Mouse (Mus musculus): ENCODE data around the gene Slc22a14. TPM values are rescaled to one million over a fixed set of nuclear protein-coding genes. Genes with fewer than 3 reads are reported as not detected.

Slc22a14 gene
- polyA plus RNA-seq, 1 experiment, result not detected

- no peak for DNase-seq (ENCODE audit: extremely low spot score in 1 of 2, low spot score in 1 of 2)
Measured at GRCm38 (mm10) chr9:119149601-119150000, 215.8 kb downstream of the Slc22a14 start.

GRCm38 (mm10) chr9:119146098-119146770 is 219.1 kb downstream of the Slc22a14 start:
- DNase-seq (ENCODE audit: extremely low spot score in 1 of 2, low spot score in 1 of 2), result no peak

GRCm38 (mm10) chr9:119145638-119146037 is 219.7 kb downstream of the Slc22a14 start:
- no peak for DNase-seq (ENCODE audit: extremely low spot score in 1 of 2, low spot score in 1 of 2)

GRCm38 (mm10) chr9:119145137-119145536 is 220.2 kb downstream of the Slc22a14 start:
- DNase-seq (ENCODE audit: extremely low spot score in 1 of 2, low spot score in 1 of 2), result no peak

- no peak for DNase-seq (ENCODE audit: extremely low spot score in 1 of 2, low spot score in 1 of 2)
Measured at GRCm38 (mm10) chr9:119144696-119145095, 220.7 kb downstream of the Slc22a14 start.

GRCm38 (mm10) chr9:119143372-119143771 is 222.0 kb downstream of the Slc22a14 start:
- no peak for DNase-seq (ENCODE audit: extremely low spot score in 1 of 2, low spot score in 1 of 2)

GRCm38 (mm10) chr9:119142066-119142465 is 223.3 kb downstream of the Slc22a14 start:
- DNase-seq (ENCODE audit: extremely low spot score in 1 of 2, low spot score in 1 of 2), result no peak

GRCm38 (mm10) chr9:119138836-119139235 is 226.5 kb downstream of the Slc22a14 start:
- DNase-seq (ENCODE audit: extremely low spot score in 1 of 2, low spot score in 1 of 2), result no peak

- no peak for DNase-seq (ENCODE audit: extremely low spot score in 1 of 2, low spot score in 1 of 2)
Measured at GRCm38 (mm10) chr9:119130692-119131091, 234.7 kb downstream of the Slc22a14 start.

GRCm38 (mm10) chr9:119128436-119129181 is 236.7 kb downstream of the Slc22a14 start:
- no peak for DNase-seq (ENCODE audit: extremely low spot score in 1 of 2, low spot score in 1 of 2)

GRCm38 (mm10) chr9:119122596-119123369 is 242.6 kb downstream of the Slc22a14 start:
- DNase-seq (ENCODE audit: extremely low spot score in 1 of 2, low spot score in 1 of 2), result no peak

- no peak for DNase-seq (ENCODE audit: extremely low spot score in 1 of 2, low spot score in 1 of 2)
Measured at GRCm38 (mm10) chr9:119120168-119120560, 245.2 kb downstream of the Slc22a14 start.

Other genes with a start within 250 kb of the Slc22a14 start
- 0.80 and 1.7 TPM in 2 replicates for gene Acaa1b, start 208.5 kb downstream of the Slc22a14 start, polyA plus RNA-seq (2012; rRNA removed)
- not detected in 2 replicates for gene Gm47289, start 206.4 kb downstream of the Slc22a14 start, polyA plus RNA-seq (2012; rRNA removed)
- not detected in 2 replicates for gene Slc22a13, start 156.5 kb downstream of the Slc22a14 start, polyA plus RNA-seq (2012; rRNA removed)
- 46.6 and 51.5 TPM in 2 replicates for gene Oxsr1, start 43.1 kb downstream of the Slc22a14 start, polyA plus RNA-seq (2012; rRNA removed)
- 132 and 141 TPM in 2 replicates for gene Acaa1a, start 25.9 kb downstream of the Slc22a14 start, polyA plus RNA-seq (2012; rRNA removed)
- gene Myd88, start 24.1 kb downstream of the Slc22a14 start, polyA plus RNA-seq (2012; rRNA removed), result 5.2 and 5.5 TPM in 2 replicates
- 6.8 and 7.3 TPM in 2 replicates for gene Xylb, start 8.2 kb downstream of the Slc22a14 start, polyA plus RNA-seq (2012; rRNA removed)
- 7.7 and 8.4 TPM in 2 replicates for gene Acvr2b, start 36.6 kb upstream of the Slc22a14 start, polyA plus RNA-seq (2012; rRNA removed)
- 13.3 and 13.6 TPM in 2 replicates for gene Exog, start 79.4 kb upstream of the Slc22a14 start, polyA plus RNA-seq (2012; rRNA removed)
- gene Scn5a, start 213.5 kb upstream of the Slc22a14 start, polyA plus RNA-seq (2012; rRNA removed), result 2.1 and 2.2 TPM in 2 replicates